Mouse (Mus musculus) lung, postnatal 0 days (tissue): ENCODE results near the gene Csrp2.

Source experiments
- CTCF ChIP-seq: IDR thresholded peaks from 2 replicates; pipeline ENCODE4 v1.5.1; 2016; ENCODE audit warnings: antibody characterized with exemption, mild to moderate bottlenecking
- EP300 ChIP-seq: IDR thresholded peaks from 2 replicates; pipeline ENCODE4 v1.6.1; 2016; ENCODE audit warnings: antibody characterized with exemption, mild to moderate bottlenecking, control low read depth

GRCm38 (mm10) chr10:110944175-110944574 is 24.6 kb downstream of the Csrp2 start:
- TF ChIP-seq EP300 (no peak), CTCF (no peak)
